22 mouse cellular contexts compared by ENCODE assay signal in genomic region chr19:32965488-32965887, GRCm38 (mm10).
A peak's percentile ranks its signal among the peaks of the same experiment; 100 is the strongest.
DNase-seq lines count a peak whose midpoint lies in the region; ATAC-seq and TF ChIP-seq lines count a peak whose summit lies in the region.
"Had no signal": no experiment of that assay in that cellular context is flagged by ENCODE, and none has a peak within 500 bp of the region (broad histone marks: within the 10 kb centered on the region; RNA-seq: fewer than 3 reads in every experiment).

No protein-coding gene starts in this region.

- H3K9me3 ChIP-seq in lung, embryonic 14.5 days (ENCODE audit: low read depth, low read length) = no peaks in the 10 kb centered on the region
- no peaks in the 10 kb centered on the region for H3K9me3 ChIP-seq in MEL (replicated peaks; ENCODE audit: insufficient read depth, low read length)
- H3K9me3 ChIP-seq in midbrain, postnatal 0 days (ENCODE audit: low read length) = no peaks in the 10 kb centered on the region
- H3K9me3 ChIP-seq: G1E had no signal

- H3K4me3 ChIP-seq in lung, embryonic 14.5 days (ENCODE audit: low read depth, low read length) = no peak overlapping the region
- no peak overlapping the region for H3K4me3 ChIP-seq in MEL (ENCODE audit: control insufficient read depth in 1 of 2, insufficient read depth in 1 of 2, low read depth in 2 of 2, low read length in 2 of 2)
- no peak overlapping the region for H3K4me3 ChIP-seq in midbrain, postnatal 0 days (ENCODE audit: low read depth, low read length)

- H3K36me3 ChIP-seq in lung, embryonic 14.5 days (ENCODE audit: insufficient read depth) = no peaks in the 10 kb centered on the region
- peaks cover 0 to 36% of the 10 kb centered on the region in 2 experiments; a peak in 2 of 4 replicates for H3K36me3 ChIP-seq in MEL (ENCODE audit: control insufficient read depth in 1 of 2, insufficient read depth in 2 of 2, low read length in 2 of 2)
- H3K36me3 ChIP-seq in midbrain, postnatal 0 days (ENCODE audit: insufficient read depth, low read length) = no peaks in the 10 kb centered on the region
- H3K36me3 ChIP-seq: G1E had no signal

- no peaks in the 10 kb centered on the region for H3K79me2 ChIP-seq in MEL (ENCODE audit: control insufficient read depth, insufficient read depth, low read length, poor library complexity)

- no peak for ATAC-seq in lung, embryonic 14.5 days (ENCODE audit: insufficient read depth)
- ATAC-seq in midbrain, postnatal 0 days (ENCODE audit: low FRiP score) = no peak
- ATAC-seq: activated CD4-positive, CD25-positive, alpha-beta regulatory T cell, adult 4 months; CD4-positive, CD25-positive, alpha-beta regulatory T cell, adult 4 months; Patski had no signal

- no peak for TF ChIP-seq CTCF in lung, embryonic 14.5 days (IDR thresholded peaks at IDR 0.05; ENCODE audit: low read depth)
- no peak for TF ChIP-seq CTCF in MEL (IDR thresholded peaks at IDR 0.05 in 2 of 3, conservative IDR thresholded peaks at IDR 0.05 in 1 of 3; ENCODE audit: control insufficient read depth in 1 of 3, insufficient read depth in 1 of 3, low read depth in 2 of 3, low read length in 3 of 3, poor library complexity in 1 of 3, severe bottlenecking in 1 of 3)
- TF ChIP-seq CTCF in midbrain, postnatal 0 days (IDR thresholded peaks at IDR 0.05) = no peak

- no peak for TF ChIP-seq EP300 in MEL (IDR thresholded peaks at IDR 0.05; ENCODE audit: low read depth in 1 of 2, low read length in 2 of 2)

- peak; percentile 58 for DNase-seq in lung, embryonic 14.5 days
- no peak for DNase-seq in lung, postnatal 10 days
- DNase-seq in MEL (ENCODE audit: low read depth, low spot score) = peak; percentile 31
- DNase-seq in fat pad, adult 2 months (ENCODE audit: extremely low read depth, low read depth, low spot score) = peak; percentile 50
- no peak for DNase-seq in heart, postnatal 25 days (ENCODE audit: low spot score)
- no peak for DNase-seq in midbrain, postnatal 0 days (ENCODE audit: low spot score)
- DNase-seq: adrenal gland, adult 2 months; adrenal gland, adult 8-10 months; adrenal gland, postnatal 10 days; adrenal gland, postnatal 14 days; adrenal gland, postnatal 25 days; adrenal gland, postnatal 36 days; B cell, adult 2 months; cerebellum, adult 11 months; cerebellum, adult 11-12 months; cerebellum, adult 18-20 months; cerebellum, adult 2 months had no signal

- H3K27me3 ChIP-seq in lung, embryonic 14.5 days (ENCODE audit: insufficient read depth, low read length) = no peaks in the 10 kb centered on the region
- H3K27me3 ChIP-seq in MEL (ENCODE audit: control insufficient read depth in 1 of 2, insufficient read depth in 2 of 2, low read length in 2 of 2) = no peaks in the 10 kb centered on the region
- H3K27me3 ChIP-seq in midbrain, postnatal 0 days (ENCODE audit: insufficient read depth, low read length) = no peaks in the 10 kb centered on the region
- H3K27me3 ChIP-seq: CH12.LX, Patski had no signal

- no peak for TF ChIP-seq POLR2A in MEL (IDR thresholded peaks at IDR 0.05; ENCODE audit: control insufficient read depth in 1 of 2, insufficient read depth in 1 of 2, low read depth in 1 of 2, low read length in 2 of 2, poor library complexity in 1 of 2)

- no peak overlapping the region for H3K4me2 ChIP-seq in lung, embryonic 14.5 days
- H3K4me2 ChIP-seq in midbrain, postnatal 0 days (ENCODE audit: low read depth, low read length, poor library complexity, severe bottlenecking) = no peak overlapping the region

- H3K9ac ChIP-seq in lung, embryonic 14.5 days = no peak overlapping the region
- H3K9ac ChIP-seq in MEL (ENCODE audit: control insufficient read depth, low read depth, low read length, poor library complexity, severe bottlenecking) = no peak overlapping the region
- no peak overlapping the region for H3K9ac ChIP-seq in midbrain, postnatal 0 days (replicated peaks; ENCODE audit: low read length, poor library complexity, severe bottlenecking)

- no peaks in the 10 kb centered on the region for H3K4me1 ChIP-seq in lung, embryonic 14.5 days (ENCODE audit: insufficient read depth)
- peaks cover 37 to 42% of the 10 kb centered on the region in 2 experiments for H3K4me1 ChIP-seq in MEL (ENCODE audit: control insufficient read depth in 1 of 2, insufficient read depth in 2 of 2, low read length in 2 of 2)
- H3K4me1 ChIP-seq in midbrain, postnatal 0 days (ENCODE audit: insufficient read depth, low read length) = no peaks in the 10 kb centered on the region

- H3K27ac ChIP-seq in lung, embryonic 14.5 days (ENCODE audit: low read depth) = no peak overlapping the region
- no peak overlapping the region for H3K27ac ChIP-seq in MEL (ENCODE audit: control insufficient read depth, low read depth, low read length)
- no peak overlapping the region for H3K27ac ChIP-seq in midbrain, postnatal 0 days (ENCODE audit: low read depth, low read length)

- WGBS in lung, embryonic 14.5 days = 54% methylated on average over 2 of the region's 2 CpGs
- WGBS in midbrain, postnatal 0 days = 61% methylated on average over 2 of the region's 2 CpGs

- no peak for TF ChIP-seq RAD21 in MEL (IDR thresholded peaks at IDR 0.05; ENCODE audit: low read depth, low read length)

- intact Hi-C loops in heart, postnatal 25 days (cut with DNase I) = no loop called here

TF ChIP-seq in MEL, 35 proteins besides CTCF, POLR2A, EP300 and RAD21:
- TF ChIP-seq USF2 (IDR thresholded peaks at IDR 0.05; ENCODE audit: borderline replicate concordance in 1 of 2, insufficient read depth in 1 of 2, low read depth in 1 of 2, low read length in 2 of 2) = no peak
- no peak for TF ChIP-seq MAX (IDR thresholded peaks at IDR 0.05; ENCODE audit: low read length)
- TF ChIP-seq RCOR1 (IDR thresholded peaks at IDR 0.05; ENCODE audit: low read depth, low read length) = no peak
- TF ChIP-seq TAL1 (IDR thresholded peaks at IDR 0.05; ENCODE audit: low read length) = no peak
- TF ChIP-seq ZMIZ1 (IDR thresholded peaks at IDR 0.05; ENCODE audit: low read depth, low read length) = no peak
- TF ChIP-seq ZNF384 (IDR thresholded peaks at IDR 0.05; ENCODE audit: low read depth, low read length) = no peak
- TF ChIP-seq ETS1 (IDR thresholded peaks at IDR 0.05; ENCODE audit: low read depth, low read length) = no peak
- no peak for TF ChIP-seq UBTF (IDR thresholded peaks at IDR 0.05; ENCODE audit: borderline replicate concordance, insufficient read depth, low read depth, low read length)
- no peak for TF ChIP-seq MYB (IDR thresholded peaks at IDR 0.05; ENCODE audit: low read depth, low read length)
- no peak for TF ChIP-seq SIN3A (IDR thresholded peaks at IDR 0.05; ENCODE audit: low read length)
- TF ChIP-seq POLR2AphosphoS2 (IDR thresholded peaks at IDR 0.05; ENCODE audit: low read length) = no peak
- TF ChIP-seq CHD1 (IDR thresholded peaks at IDR 0.05; ENCODE audit: low read depth, low read length) = no peak
- no peak for TF ChIP-seq CHD2 (IDR thresholded peaks at IDR 0.05; ENCODE audit: low read length)
- TF ChIP-seq TBP (IDR thresholded peaks at IDR 0.05; ENCODE audit: low read depth, low read length) = no peak
- no peak for TF ChIP-seq JUND (IDR thresholded peaks at IDR 0.05; ENCODE audit: low read depth, low read length)
- no peak for TF ChIP-seq ELF1 (IDR thresholded peaks at IDR 0.05; ENCODE audit: low read depth, low read length)
- TF ChIP-seq GATA1 (IDR thresholded peaks at IDR 0.05; ENCODE audit: low read depth, low read length) = no peak
- TF ChIP-seq MYC (IDR thresholded peaks at IDR 0.05; ENCODE audit: low read depth, low read length) = no peak
- TF ChIP-seq GABPA (IDR thresholded peaks at IDR 0.05; ENCODE audit: low read depth, low read length) = no peak
- no peak for TF ChIP-seq BHLHE40 (IDR thresholded peaks at IDR 0.05; ENCODE audit: borderline replicate concordance, low read depth, low read length)
TF ChIP-seq in MEL: peak in this region for 0.

Comparison
In these comparisons a context has a peak if more than half of its experiments do, and no peak if none do; other contexts are left out.
1. DNase-seq: peak in lung, embryonic 14.5 days (single experiment), MEL (single experiment) and fat pad, adult 2 months (single experiment); none in lung, postnatal 10 days (single experiment), heart, postnatal 25 days (single experiment) and midbrain, postnatal 0 days (single experiment).